Mouse (Mus musculus): ENCODE results near the gene Tinagl1.

- TF ChIP-seq ZNF384 (IDR thresholded peaks at IDR 0.05; ENCODE audit: low read depth, low read length) (no peak), HCFC1 (IDR thresholded peaks at IDR 0.05; ENCODE audit: borderline replicate concordance, insufficient read depth, low read length) (no peak), MAFK (IDR thresholded peaks at IDR 0.05; ENCODE audit: insufficient read depth, low read depth, low read length) (peak; percentile 91)
These were observed 6.4 kb downstream of the Tinagl1 start for GRCm38 (mm10) chr4:130168280-130169183.
